Mouse (Mus musculus) bone marrow macrophage, adult 2 months (primary cell): ENCODE measurements around the gene Rgs16. TPM values are rescaled to one million over a fixed set of nuclear protein-coding genes. Genes with fewer than 3 reads are reported as not detected.

ENCODE experiments used
- H3K27ac ChIP-seq: 2 replicates; pipeline ENCODE4 v1.5.1; 2012; ENCODE audit warnings: low read depth, low read length; ENCODE audit not compliant: insufficient read depth
- H3K4me1 ChIP-seq: 2 replicates; pipeline ENCODE4 v1.6.1; 2012; ENCODE audit warnings: low read length; ENCODE audit not compliant: control insufficient read depth, insufficient read depth
- H3K4me3 ChIP-seq: 2 replicates; pipeline ENCODE4 v1.5.1; 2012; ENCODE audit warnings: mild to moderate bottlenecking, low read length, moderate library complexity; ENCODE audit not compliant: insufficient read depth
- CTCF ChIP-seq: IDR thresholded peaks from 2 replicates; pipeline ENCODE4 v1.5.1; 2012; ENCODE audit warnings: low read depth, mild to moderate bottlenecking, low read length, moderate library complexity
- POLR2A ChIP-seq: IDR thresholded peaks from 2 replicates; pipeline ENCODE4 v1.6.1; 2012; ENCODE audit warnings: mild to moderate bottlenecking, low read depth, low read length, borderline replicate concordance
- polyA plus RNA-seq: library from polyadenylated mRNA; stranded (reverse); fragments of >200 nt; gene quantifications from 2 replicates; pipeline ENCODE4 v1.2.4, GENCODE M21; 2012; ENCODE audit not compliant: missing spikeins, insufficient read depth, insufficient read length

Rgs16 gene
- polyA plus RNA-seq, 1 experiment = 0.23 TPM

DNA sequence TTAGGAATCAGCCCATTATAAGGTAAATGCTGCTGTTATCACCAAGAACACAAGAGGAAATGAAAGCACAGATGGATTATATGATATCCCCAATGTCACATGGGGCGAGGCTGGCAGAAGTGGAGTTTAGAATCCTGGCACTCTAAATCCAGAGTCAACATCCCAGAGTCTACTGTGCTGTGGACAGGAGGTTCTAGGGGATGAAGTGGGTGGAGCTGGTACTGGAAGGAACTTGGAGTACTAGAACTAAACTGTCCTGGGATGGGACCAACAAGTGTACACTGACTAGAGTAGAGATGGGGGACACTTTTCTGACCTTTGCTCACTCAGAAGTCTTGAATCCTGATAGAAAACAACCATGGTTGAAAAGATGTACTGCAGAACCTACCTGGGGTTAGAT, 38.7 kb upstream of the Rgs16 start:
- TF ChIP-seq CTCF (no peak), POLR2A (no peak)
- Histone ChIP-seq H3K4me1 (peaks cover 5% of the 10 kb centered on the region; the same call in 1 of the 2 replicates), H3K4me3 (no peak overlapping the region), H3K27ac (no peak overlapping the region)

DNA sequence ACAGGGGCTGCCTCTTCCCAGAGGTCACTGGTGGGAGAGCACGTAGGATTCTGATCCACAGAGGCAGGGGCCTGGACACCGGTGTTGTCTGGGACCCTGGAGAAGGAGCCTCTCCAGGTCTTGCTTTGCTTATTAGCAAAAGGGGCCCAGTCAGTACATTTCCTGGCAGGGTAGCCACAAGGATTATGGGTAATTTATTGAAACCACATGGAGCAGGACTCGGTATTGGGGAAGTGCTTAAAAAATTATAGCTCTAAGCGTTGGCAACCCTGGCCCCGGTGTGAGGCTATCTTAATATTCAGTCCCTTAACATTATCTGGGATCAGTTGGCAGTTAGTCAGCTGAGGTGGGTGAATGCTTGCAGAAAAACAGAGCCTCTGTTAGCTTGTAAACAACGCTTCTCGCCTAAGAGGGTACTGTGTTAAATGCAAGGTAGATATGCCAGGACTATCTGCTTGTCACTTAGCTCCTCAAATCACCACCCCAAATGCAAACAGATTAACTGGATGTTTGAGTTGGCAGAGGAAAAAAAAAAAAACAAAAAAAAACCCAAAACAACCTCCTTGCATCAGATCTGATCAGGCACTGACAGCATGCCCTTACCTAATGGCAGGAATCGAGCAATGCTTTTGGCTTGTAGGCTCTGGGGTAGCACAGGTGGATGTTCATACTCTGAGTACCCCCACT, 37.8 kb upstream of the Rgs16 start:
- H3K27ac ChIP-seq = no peak overlapping the region
- no peak for TF ChIP-seq POLR2A
- no peak for TF ChIP-seq CTCF
- peaks cover 5% of the 10 kb centered on the region; the same call in 1 of the 2 replicates for H3K4me1 ChIP-seq
- H3K4me3 ChIP-seq = no peak overlapping the region

DNA sequence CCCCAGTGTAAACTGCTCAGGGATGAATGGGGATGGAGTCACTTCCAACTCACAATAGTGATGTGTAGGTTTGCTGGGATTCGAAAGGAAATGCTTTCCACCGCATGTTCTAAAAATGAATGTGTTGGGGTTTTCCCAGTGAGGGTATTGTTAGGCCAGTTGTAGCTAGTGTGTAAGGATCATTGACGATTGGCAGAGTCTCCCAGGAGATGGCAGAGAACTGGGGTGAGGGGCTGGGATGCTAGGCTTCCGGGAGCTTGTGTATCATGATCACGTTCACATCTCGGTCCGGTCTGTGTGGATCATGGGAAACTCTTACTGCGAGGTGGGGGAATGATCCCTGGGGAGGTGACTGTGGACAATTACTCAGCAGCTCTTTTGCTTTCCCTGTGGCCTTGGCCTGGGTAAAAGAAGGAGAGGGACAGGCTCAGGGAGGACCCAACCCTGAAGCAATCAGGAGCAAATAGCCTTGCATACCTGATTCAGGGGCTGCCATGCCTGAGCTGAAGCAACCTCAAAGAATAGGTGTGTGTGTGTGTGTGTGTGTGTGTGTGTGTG, 37.2 kb upstream of the Rgs16 start:
- peaks cover 5% of the 10 kb centered on the region; the same call in 1 of the 2 replicates for H3K4me1 ChIP-seq
- no peak overlapping the region for H3K4me3 ChIP-seq
- H3K27ac ChIP-seq = no peak overlapping the region
- TF ChIP-seq POLR2A (no peak), CTCF (no peak)

DNA sequence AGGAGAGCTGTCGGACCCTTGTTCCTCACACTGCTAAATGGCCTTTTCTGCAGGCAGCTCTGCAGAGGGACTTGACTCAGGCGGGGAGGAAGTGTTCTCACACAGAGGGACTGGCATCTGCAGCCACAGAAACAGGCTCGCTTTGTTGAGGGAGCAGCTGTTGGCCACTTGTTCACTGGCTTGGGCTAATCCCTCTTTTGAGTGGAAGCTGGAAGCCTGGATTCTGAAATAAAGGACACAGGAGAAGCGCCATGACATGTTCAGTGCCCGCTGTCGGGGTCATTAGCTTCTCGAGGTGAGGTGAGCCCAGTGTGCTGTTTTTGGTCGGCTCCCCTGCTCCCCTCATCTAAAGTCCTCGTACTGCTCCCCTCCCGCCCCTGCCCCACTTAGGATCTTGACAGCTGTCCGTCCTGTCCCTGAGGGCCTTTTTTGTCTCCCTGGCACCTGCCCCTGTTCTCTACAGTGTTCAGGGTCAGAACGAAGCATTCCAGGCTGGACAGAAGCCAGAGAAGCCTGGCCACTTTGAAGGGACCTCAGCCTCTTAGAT, 36.6 kb upstream of the Rgs16 start:
- no peak overlapping the region for H3K27ac ChIP-seq
- H3K4me3 ChIP-seq = no peak overlapping the region
- TF ChIP-seq CTCF (no peak), POLR2A (no peak)
- peaks cover 5% of the 10 kb centered on the region; the same call in 1 of the 2 replicates for H3K4me1 ChIP-seq

DNA sequence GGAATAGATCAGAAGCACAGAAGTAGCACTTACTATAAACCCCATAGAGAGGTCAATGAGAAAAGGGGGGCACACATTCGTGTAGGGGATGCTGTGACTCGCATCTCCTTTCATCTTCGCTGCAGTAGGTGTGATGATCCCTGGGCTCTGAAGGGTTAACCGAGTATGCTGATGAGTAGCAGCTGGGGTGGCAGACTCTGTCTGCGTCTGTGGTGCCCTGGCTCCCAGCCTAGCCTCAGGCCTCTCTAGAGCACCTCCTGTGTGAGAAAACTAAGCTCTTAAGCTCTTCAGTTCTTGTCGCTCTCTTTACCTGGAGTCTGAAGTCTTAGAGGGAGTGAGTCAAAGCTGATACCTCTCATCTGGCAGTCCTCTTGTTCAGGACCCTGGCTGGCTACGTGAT, 36.0 kb upstream of the Rgs16 start:
- H3K4me1 ChIP-seq = peaks cover 5% of the 10 kb centered on the region; the same call in 1 of the 2 replicates
- no peak overlapping the region for H3K27ac ChIP-seq
- no peak overlapping the region for H3K4me3 ChIP-seq
- TF ChIP-seq CTCF = no peak

DNA sequence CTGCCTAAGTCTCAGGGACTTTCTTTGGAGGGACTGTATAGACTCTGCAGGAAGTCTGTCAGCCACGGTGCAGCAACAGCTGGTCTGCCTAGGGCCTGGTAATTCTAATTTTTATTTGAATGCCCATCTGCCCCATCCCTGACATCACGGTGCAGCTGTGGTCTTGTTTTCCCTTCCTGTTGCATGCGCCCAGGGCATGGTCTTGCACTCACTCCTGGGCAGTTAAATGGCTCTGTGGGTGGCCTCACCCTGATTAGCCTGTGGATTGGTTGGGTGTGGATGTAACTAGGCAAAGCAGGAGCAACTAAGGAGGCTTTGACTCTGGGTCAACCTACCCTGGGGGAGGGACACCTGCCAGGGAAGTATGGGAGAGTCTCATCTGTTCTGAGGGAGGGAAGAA, 35.2 kb upstream of the Rgs16 start:
- no peak for TF ChIP-seq CTCF
- Histone ChIP-seq H3K4me3 (no peak overlapping the region), H3K27ac (no peak overlapping the region), H3K4me1 (peaks cover 5% of the 10 kb centered on the region; the same call in 1 of the 2 replicates)

DNA sequence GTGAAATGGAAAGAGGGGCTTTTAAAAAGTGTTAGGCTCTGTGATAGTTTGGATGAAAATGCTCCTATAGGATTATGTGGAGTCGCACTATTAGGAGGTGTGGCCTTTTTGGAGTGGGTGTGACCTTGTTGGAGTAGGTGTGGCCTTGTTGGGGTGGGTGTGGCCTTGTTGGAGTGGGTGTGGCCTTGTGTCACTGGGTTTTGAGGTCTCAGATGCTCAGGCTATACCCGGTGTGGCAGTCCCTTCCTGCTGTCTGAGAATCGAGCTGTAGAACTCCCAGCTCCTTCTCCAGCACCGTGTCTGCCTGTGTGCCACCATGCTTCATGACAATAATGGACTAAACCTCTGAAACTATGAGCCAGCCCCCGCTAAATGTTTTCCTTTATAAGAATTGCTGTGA, 31.5 kb upstream of the Rgs16 start:
- TF ChIP-seq CTCF (no peak), POLR2A (no peak)
- Histone ChIP-seq H3K4me3 (no peak overlapping the region), H3K27ac (no peak overlapping the region), H3K4me1 (no peaks in the 10 kb centered on the region)

DNA sequence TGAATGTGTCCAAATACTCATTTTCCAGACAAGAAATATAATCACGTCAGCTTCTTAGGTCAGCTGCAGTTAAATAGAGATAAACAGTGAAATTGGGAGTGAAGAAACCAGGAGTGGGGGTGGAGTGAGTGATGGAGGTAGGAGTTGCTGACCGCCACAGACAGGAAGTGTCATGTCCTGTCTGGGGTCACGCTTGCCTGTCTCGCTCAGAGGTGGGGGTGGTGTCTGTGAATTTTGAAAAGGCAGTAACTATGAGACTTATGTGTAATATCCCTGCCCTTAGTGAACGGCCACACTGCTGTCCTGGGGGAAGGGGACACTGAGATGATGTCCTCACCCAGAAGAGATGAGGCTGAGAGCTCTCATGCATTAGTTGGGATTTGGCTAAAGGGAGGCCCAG, 30.7 kb upstream of the Rgs16 start:
- H3K4me1 ChIP-seq = no peaks in the 10 kb centered on the region
- TF ChIP-seq POLR2A (no peak), CTCF (no peak)
- no peak overlapping the region for H3K4me3 ChIP-seq
- no peak overlapping the region for H3K27ac ChIP-seq

DNA sequence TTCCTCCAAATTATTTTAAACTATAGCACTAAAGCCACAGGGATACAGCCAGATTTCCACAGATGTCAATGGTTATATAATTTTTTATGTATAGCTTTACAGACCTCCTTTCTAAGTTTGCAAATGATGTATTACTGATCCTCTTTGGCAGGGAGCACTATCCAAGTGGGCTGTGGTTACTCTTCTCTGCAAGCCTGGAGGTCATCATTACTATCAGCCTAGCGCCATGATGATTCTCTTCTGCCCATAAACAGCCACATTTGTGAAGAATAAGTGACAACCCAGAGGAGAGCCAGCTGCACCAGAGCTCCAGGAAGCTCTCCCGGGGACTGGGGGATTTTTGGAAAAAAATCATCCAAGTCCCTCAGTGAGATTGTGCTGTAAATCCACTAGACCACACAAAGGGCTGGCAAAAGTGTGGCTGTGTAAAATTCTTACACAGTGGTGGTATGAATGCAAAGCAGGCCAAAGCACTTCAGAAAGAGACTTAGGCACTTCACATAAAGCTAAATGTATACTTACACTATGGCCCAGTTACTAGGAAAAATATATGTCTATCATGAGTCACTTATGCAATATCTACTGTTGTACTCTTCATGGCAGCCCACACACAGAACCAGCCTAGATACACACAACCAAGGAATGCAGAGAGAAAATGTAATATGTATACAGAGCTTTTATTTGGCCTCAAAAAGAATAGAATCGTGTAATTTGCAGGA, 28.4 kb upstream of the Rgs16 start:
- H3K27ac ChIP-seq = no peak overlapping the region
- H3K4me1 ChIP-seq = no peaks in the 10 kb centered on the region
- TF ChIP-seq POLR2A (no peak), CTCF (no peak)
- no peak overlapping the region for H3K4me3 ChIP-seq

DNA sequence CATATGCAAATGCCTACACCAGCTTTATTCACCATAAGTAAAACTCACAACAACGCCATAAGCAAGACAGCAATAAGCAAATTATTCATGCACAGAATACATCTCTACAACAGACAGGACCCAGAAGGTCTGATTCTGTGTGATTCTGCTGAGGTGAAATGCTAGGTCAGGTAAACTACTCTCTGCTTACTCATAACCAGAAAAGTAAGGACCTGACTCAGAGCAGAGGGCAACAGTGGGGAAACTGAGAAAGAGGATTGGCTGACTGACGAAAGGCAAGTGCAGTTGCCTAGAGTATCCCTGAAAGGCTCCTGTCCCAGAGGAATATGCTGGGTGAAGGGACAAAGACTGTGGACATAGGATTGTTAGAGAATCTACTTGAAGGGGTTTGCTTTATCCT, 27.5 kb upstream of the Rgs16 start:
- Histone ChIP-seq H3K4me3 (no peak overlapping the region), H3K4me1 (no peaks in the 10 kb centered on the region), H3K27ac (no peak overlapping the region)
- TF ChIP-seq POLR2A (no peak), CTCF (no peak)
